Mouse (Mus musculus) midbrain, embryonic 14.5 days (tissue): ENCODE measurements around the gene Spag9. TPM values are rescaled to one million over a fixed set of nuclear protein-coding genes. Genes with fewer than 3 reads are reported as not detected.
A peak's percentile ranks its signal among the peaks of the same experiment; 100 is the strongest.

Experiments used
- ATAC-seq: fragments of 200-750 bp; cut with Nextera tagmentation; 2 replicates; pipeline ENCODE4 v1.8.0; 2017; ENCODE audit warnings: moderate number of reproducible peaks, moderate library complexity; ENCODE audit not compliant: low FRiP score, low TSS enrichment
- DNase-seq: peaks from one replicate; pipeline ENCODE4 v3.0.0-alpha.2; 2015
- H3K27ac ChIP-seq: fragments of 300-500 bp; sonication (generic); replicated peaks from 2 replicates; pipeline ENCODE4 v1.5.1; 2014; ENCODE audit warnings: mild to moderate bottlenecking, low read depth, low read length, moderate library complexity
- H3K27me3 ChIP-seq: fragments of 300-500 bp; sonication (generic); 2 replicates; pipeline ENCODE4 v1.6.1; 2014; ENCODE audit warnings: low read length, control low read depth, mixed read lengths; ENCODE audit not compliant: control insufficient read depth, insufficient read depth
- H3K36me3 ChIP-seq: fragments of 300-500 bp; sonication (generic); 2 replicates; pipeline ENCODE4 v1.6.1; 2014; ENCODE audit warnings: low read length, control low read depth; ENCODE audit not compliant: control insufficient read depth, insufficient read depth
- H3K4me1 ChIP-seq: fragments of 300-500 bp; sonication (generic); 2 replicates; pipeline ENCODE4 v1.6.1; 2014; ENCODE audit warnings: mild to moderate bottlenecking, antibody characterized with exemption, low read length, control low read depth; ENCODE audit not compliant: control insufficient read depth, insufficient read depth
- H3K4me2 ChIP-seq: fragments of 300-500 bp; sonication (generic); 2 replicates; pipeline ENCODE4 v1.6.1; 2014; ENCODE audit warnings: mild to moderate bottlenecking, low read length, moderate library complexity
- H3K4me3 ChIP-seq: fragments of 300-500 bp; sonication (generic); replicated peaks from 2 replicates; pipeline ENCODE4 v1.5.1; 2014; ENCODE audit warnings: low read depth, low read length
- H3K9ac ChIP-seq: fragments of 300-500 bp; sonication (generic); replicated peaks from 2 replicates; pipeline ENCODE4 v1.6.1; 2014; ENCODE audit warnings: mild to moderate bottlenecking, low read length, moderate library complexity
- H3K9me3 ChIP-seq: fragments of 300-500 bp; sonication (generic); 2 replicates; pipeline ENCODE4 v1.6.1; 2016; ENCODE audit warnings: low read length, control low read depth, mixed read lengths; ENCODE audit not compliant: control insufficient read depth
- WGBS: fragments of 180-500 bp; shearing (Covaris S2); extraction: QIAGEN DNeasy Blood & Tissue Kit; methylation state at CpG from one replicate; pipeline ENCODE4 v1.1.7; 2014; 5-methylcytosine and 5-hydroxymethylcytosine counted together
- polyA plus RNA-seq: library from polyadenylated mRNA; unstranded; fragments of >200 nt; fragmentation: Nextera tagmentation; extraction: Ambion mirVana; gene quantifications from 2 replicates; pipeline ENCODE4 v1.2.1, GENCODE M21; 2014

Spag9 gene
- polyA plus RNA-seq, 1 experiment from 2014 or later: 140 TPM

- Histone ChIP-seq H3K36me3 (no peaks in the 10 kb centered on the region), H3K9me3 (no peaks in the 10 kb centered on the region), H3K4me2 (no peak overlapping the region), H3K9ac (no peak overlapping the region), H3K4me1 (peaks cover 9% of the 10 kb centered on the region), H3K4me3 (no peak overlapping the region), H3K27ac (peak overlapping the region; percentile 80), H3K27me3 (no peaks in the 10 kb centered on the region)
- DNase-seq (peak; percentile 83), ATAC-seq (no peak)
- 67% methylated on average over 11 of the region's 11 CpGs for WGBS
Measured at GRCm38 (mm10) chr11:94144771-94145539, 149.1 kb downstream of the Spag9 start.

GRCm38 (mm10) chr11:94146049-94146605 lies 150.2 kb downstream of the Spag9 start:
- H3K4me1 ChIP-seq: peaks cover 21% of the 10 kb centered on the region
- H3K4me3 ChIP-seq: no peak overlapping the region
- H3K9ac ChIP-seq: no peak overlapping the region
- peak overlapping the region; percentile 80; the same call in 1 of the 2 replicates for H3K27ac ChIP-seq
- H3K27me3 ChIP-seq: no peaks in the 10 kb centered on the region
- no peaks in the 10 kb centered on the region for H3K36me3 ChIP-seq
- WGBS: 94% methylated on average over 14 of the region's 14 CpGs
- DNase-seq: no peak
- H3K9me3 ChIP-seq: no peaks in the 10 kb centered on the region
- ATAC-seq: no peak
- H3K4me2 ChIP-seq: no peak overlapping the region

GRCm38 (mm10) chr11:94146733-94147485 lies 151.0 kb downstream of the Spag9 start:
- Histone ChIP-seq H3K27ac (no peak overlapping the region), H3K4me1 (peaks cover 21% of the 10 kb centered on the region), H3K9me3 (no peaks in the 10 kb centered on the region), H3K9ac (no peak overlapping the region), H3K4me2 (no peak overlapping the region), H3K27me3 (no peaks in the 10 kb centered on the region), H3K36me3 (no peaks in the 10 kb centered on the region), H3K4me3 (no peak overlapping the region)
- no peak for ATAC-seq
- WGBS: 70% methylated on average over 11 of the region's 11 CpGs
- DNase-seq: no peak

- Histone ChIP-seq H3K27ac (no peak overlapping the region), H3K9me3 (no peaks in the 10 kb centered on the region), H3K4me3 (no peak overlapping the region), H3K4me1 (peaks cover 21% of the 10 kb centered on the region), H3K9ac (no peak overlapping the region), H3K4me2 (peak overlapping the region; percentile 83), H3K27me3 (no peaks in the 10 kb centered on the region), H3K36me3 (no peaks in the 10 kb centered on the region)
- DNase-seq: no peak
- WGBS: 57% methylated on average over 12 of the region's 12 CpGs
- ATAC-seq: no peak
Measured at GRCm38 (mm10) chr11:94148105-94148696, 152.3 kb downstream of the Spag9 start.

- no peaks in the 10 kb centered on the region for H3K36me3 ChIP-seq
- peak overlapping the region; percentile 90 for H3K27ac ChIP-seq
- H3K9me3 ChIP-seq: no peaks in the 10 kb centered on the region
- H3K27me3 ChIP-seq: no peaks in the 10 kb centered on the region
- H3K4me3 ChIP-seq: peak overlapping the region; percentile 43
- ATAC-seq: peak; percentile 65
- H3K9ac ChIP-seq: peak overlapping the region; percentile 71
- under 1% methylated on average over 46 of the region's 46 CpGs for WGBS
- H3K4me1 ChIP-seq: peaks cover 21% of the 10 kb centered on the region
- peak overlapping the region; percentile 83 for H3K4me2 ChIP-seq
- peak; percentile 79 for DNase-seq
Measured at GRCm38 (mm10) chr11:94148931-94149491, 153.1 kb downstream of the Spag9 start.

- peaks cover 21% of the 10 kb centered on the region for H3K4me1 ChIP-seq
- H3K9ac ChIP-seq: peak overlapping the region; percentile 71
- ATAC-seq (peak; percentile 43; the same call in 1 of the 2 replicates), DNase-seq (peak; percentile 85)
- no peaks in the 10 kb centered on the region for H3K9me3 ChIP-seq
- H3K4me2 ChIP-seq: peak overlapping the region; percentile 83
- H3K4me3 ChIP-seq: peak overlapping the region; percentile 43
- 22% methylated on average over 16 of the region's 16 CpGs for WGBS
- H3K27ac ChIP-seq: peak overlapping the region; percentile 90
- no peaks in the 10 kb centered on the region for H3K36me3 ChIP-seq
- H3K27me3 ChIP-seq: no peaks in the 10 kb centered on the region
Measured at GRCm38 (mm10) chr11:94149509-94150259, 153.8 kb downstream of the Spag9 start.

GRCm38 (mm10) chr11:94150519-94151470 lies 154.9 kb downstream of the Spag9 start:
- no peak overlapping the region for H3K4me2 ChIP-seq
- H3K36me3 ChIP-seq: no peaks in the 10 kb centered on the region
- H3K9me3 ChIP-seq: no peaks in the 10 kb centered on the region
- DNase-seq (no peak), ATAC-seq (no peak; the same call in 1 of the 2 replicates)
- no peaks in the 10 kb centered on the region for H3K27me3 ChIP-seq
- WGBS: 35% methylated on average over 25 of the region's 25 CpGs
- H3K9ac ChIP-seq: no peak overlapping the region
- no peak overlapping the region for H3K27ac ChIP-seq
- peaks cover 21% of the 10 kb centered on the region for H3K4me1 ChIP-seq
- H3K4me3 ChIP-seq: no peak overlapping the region
